Mouse (Mus musculus): ENCODE measurements around the gene Slc27a1. TPM values are rescaled to one million over a fixed set of nuclear protein-coding genes. Genes with fewer than 3 reads are reported as not detected.

The Slc27a1 gene
- polyA plus RNA-seq, 1 experiment from 2014 or later = 2.5 TPM

- peak within 1 kb of the TSS; percentile 96 for H3K4me2 ChIP-seq
- H3K4me3 ChIP-seq (replicated peaks) = peak within 1 kb of the TSS; percentile 66
- H3K4me1 ChIP-seq (replicated peaks) = peaks cover 67% of the 10 kb centered on the region
- H3K9me3 ChIP-seq (replicated peaks) = no peaks in the 10 kb centered on the region
- H3K27me3 ChIP-seq = peaks cover 50% of the 10 kb centered on the region
- ATAC-seq (ENCODE audit: low read depth) (peak; percentile 8), DNase-seq (no peak)
- 6% methylated on average over 69 of the region's 70 CpGs for WGBS (ENCODE audit: insufficient replicate concordance)
- no peaks in the 10 kb centered on the region for H3K36me3 ChIP-seq
- peak within 1 kb of the TSS; percentile 62 for H3K27ac ChIP-seq
- H3K9ac ChIP-seq = peak within 1 kb of the TSS; percentile 69
Observed at GRCm38 (mm10) chr8:71558071-71558957, 10.4 kb upstream of the Slc27a1 start, which contains the start of gene Tmem221. Gene Tmem221 (minus strand): TSS chr8:71558871.

GRCm38 (mm10) chr8:71558958-71559690, 9.6 kb upstream of the Slc27a1 start:
- peaks cover 4% of the 10 kb centered on the region; the same call in 1 of the 2 replicates for H3K9me3 ChIP-seq (replicated peaks)
- H3K4me2 ChIP-seq = peak overlapping the region; percentile 96
- ATAC-seq (ENCODE audit: low read depth) (peak; percentile 73), DNase-seq (peak; percentile 77)
- peak overlapping the region; percentile 69 for H3K9ac ChIP-seq
- H3K4me1 ChIP-seq (replicated peaks) = peaks cover 62% of the 10 kb centered on the region
- peak overlapping the region; percentile 66 for H3K4me3 ChIP-seq (replicated peaks)
- H3K27ac ChIP-seq = peak overlapping the region; percentile 62
- 2% methylated on average over 24 of the region's 24 CpGs for WGBS (ENCODE audit: insufficient replicate concordance)
- peaks cover 54% of the 10 kb centered on the region for H3K27me3 ChIP-seq
- H3K36me3 ChIP-seq = no peaks in the 10 kb centered on the region

GRCm38 (mm10) chr8:71560071-71560470, 8.6 kb upstream of the Slc27a1 start:
- Histone ChIP-seq H3K4me1 (replicated peaks) (peaks cover 52% of the 10 kb centered on the region), H3K4me3 (replicated peaks) (0 out of 2 replicates have a peak overlapping the region, but pooled peaks have one; percentile 66), H3K9me3 (replicated peaks) (peaks cover 8% of the 10 kb centered on the region; the same call in 1 of the 2 replicates), H3K36me3 (no peaks in the 10 kb centered on the region), H3K9ac (peak overlapping the region; percentile 60; the same call in 1 of the 2 replicates), H3K4me2 (peak overlapping the region; percentile 96), H3K27ac (peak overlapping the region; percentile 62), H3K27me3 (peaks cover 54% of the 10 kb centered on the region)
- DNase-seq = no peak
- ATAC-seq (ENCODE audit: low read depth) = peak; percentile 52
- 28% methylated on average over 3 of the region's 3 CpGs for WGBS (ENCODE audit: insufficient replicate concordance)

DNA sequence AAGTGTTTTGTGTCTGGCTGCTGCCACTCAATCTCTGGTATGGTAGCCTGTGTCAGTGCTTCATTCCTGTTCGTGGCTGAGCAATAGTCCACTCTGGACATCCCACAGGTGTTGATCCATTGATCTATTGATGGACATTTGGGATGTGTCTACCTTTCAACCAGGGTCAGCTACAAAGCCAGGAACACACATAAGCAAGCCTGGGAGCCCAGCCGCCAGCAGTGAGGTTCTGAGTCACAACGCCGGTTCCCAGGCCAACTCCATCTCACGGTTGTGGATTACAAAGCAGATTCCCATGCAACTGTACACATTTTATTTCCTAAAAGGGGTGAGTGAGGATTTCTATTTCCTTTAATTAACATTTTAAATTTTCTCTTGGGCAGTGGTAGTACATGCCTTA, 7.9 kb upstream of the Slc27a1 start:
- no peak overlapping the region for H3K4me2 ChIP-seq
- ATAC-seq (ENCODE audit: low read depth) (no peak), DNase-seq (no peak)
- peaks cover 48% of the 10 kb centered on the region for H3K4me1 ChIP-seq (replicated peaks)
- no peaks in the 10 kb centered on the region for H3K36me3 ChIP-seq
- no peak overlapping the region for H3K9ac ChIP-seq
- H3K27me3 ChIP-seq = peaks cover 54% of the 10 kb centered on the region
- no peak overlapping the region for H3K4me3 ChIP-seq (replicated peaks)
- no peak overlapping the region for H3K27ac ChIP-seq
- H3K9me3 ChIP-seq (replicated peaks) = peaks cover 8% of the 10 kb centered on the region; the same call in 1 of the 2 replicates
- 85% methylated on average over 5 of the region's 5 CpGs for WGBS (ENCODE audit: insufficient replicate concordance)

DNA sequence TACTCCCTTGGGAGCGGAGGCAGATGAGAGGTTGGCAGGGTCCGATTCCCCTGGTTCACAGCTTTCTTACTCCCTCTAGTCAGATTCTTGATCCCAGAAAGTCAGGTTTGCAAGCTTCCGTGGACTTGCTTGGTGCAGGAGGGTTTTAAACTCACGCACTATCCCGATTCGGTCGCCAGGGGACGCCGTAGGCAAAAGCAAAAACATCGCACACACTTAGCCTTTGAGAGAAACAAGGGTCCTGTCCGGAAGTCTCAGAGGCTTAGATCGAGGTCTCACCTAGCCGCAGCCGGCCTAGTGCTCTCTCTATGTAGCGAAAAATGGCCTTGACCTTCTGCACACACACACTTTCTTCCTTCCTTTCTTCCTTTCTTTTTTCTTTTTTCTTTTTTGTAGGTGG, 7.3 kb upstream of the Slc27a1 start:
- ATAC-seq (ENCODE audit: low read depth) (no peak), DNase-seq (no peak)
- no peak overlapping the region for H3K27ac ChIP-seq
- peaks cover 54% of the 10 kb centered on the region for H3K27me3 ChIP-seq
- H3K4me2 ChIP-seq = no peak overlapping the region; the same call in 1 of the 2 replicates
- H3K9ac ChIP-seq = no peak overlapping the region
- no peak overlapping the region for H3K4me3 ChIP-seq (replicated peaks)
- no peaks in the 10 kb centered on the region for H3K36me3 ChIP-seq
- WGBS (ENCODE audit: insufficient replicate concordance) = 4% methylated on average over 15 of the region's 15 CpGs
- H3K9me3 ChIP-seq (replicated peaks) = peaks cover 8% of the 10 kb centered on the region; the same call in 1 of the 2 replicates
- peaks cover 48% of the 10 kb centered on the region for H3K4me1 ChIP-seq (replicated peaks)

GRCm38 (mm10) chr8:71562751-71563150, 5.9 kb upstream of the Slc27a1 start:
- Histone ChIP-seq H3K27me3 (peaks cover 46% of the 10 kb centered on the region), H3K9ac (0 out of 2 replicates have a peak overlapping the region, but pooled peaks have one; percentile 33)
- 1% methylated on average over 33 of the region's 33 CpGs for WGBS (ENCODE audit: insufficient replicate concordance)

DNA sequence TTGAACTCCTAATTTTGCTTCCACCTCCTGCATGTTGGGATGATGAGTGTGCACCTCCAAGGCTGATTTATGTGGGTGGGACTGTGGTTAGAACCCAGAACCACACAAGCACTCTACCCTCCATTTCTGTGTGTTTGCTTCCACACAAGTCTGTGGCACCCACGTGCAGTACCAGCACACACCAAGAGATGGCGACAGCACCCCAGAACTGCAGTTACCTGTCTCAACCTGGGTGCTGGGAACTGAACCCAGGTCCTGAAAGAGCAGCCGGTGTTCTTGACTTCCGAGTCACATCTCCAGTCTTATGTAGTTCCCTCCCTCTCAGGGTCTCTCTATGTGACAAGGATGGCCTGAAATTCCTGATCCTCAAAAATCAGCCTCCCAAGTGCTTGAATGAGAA, 4.7 kb upstream of the Slc27a1 start:
- 74% methylated on average over 4 of the region's 4 CpGs for WGBS (ENCODE audit: insufficient replicate concordance)
- Histone ChIP-seq H3K27me3 (peaks cover 46% of the 10 kb centered on the region), H3K4me3 (replicated peaks) (no peak overlapping the region)

More at GRCm38 (mm10) chr8:71562751-71563150, 5.9 kb upstream of the Slc27a1 start:
- H3K4me2 ChIP-seq = peak overlapping the region; percentile 60
- peaks cover 48% of the 10 kb centered on the region for H3K4me1 ChIP-seq (replicated peaks)
- H3K36me3 ChIP-seq = no peaks in the 10 kb centered on the region
- peak; percentile 54 for DNase-seq
- no peak for ATAC-seq (ENCODE audit: low read depth)
- peak overlapping the region; percentile 25; the same call in 1 of the 2 replicates for H3K4me3 ChIP-seq (replicated peaks)
- H3K9me3 ChIP-seq (replicated peaks) = peaks cover 8% of the 10 kb centered on the region; the same call in 1 of the 2 replicates
- H3K27ac ChIP-seq = no peak overlapping the region

DNA sequence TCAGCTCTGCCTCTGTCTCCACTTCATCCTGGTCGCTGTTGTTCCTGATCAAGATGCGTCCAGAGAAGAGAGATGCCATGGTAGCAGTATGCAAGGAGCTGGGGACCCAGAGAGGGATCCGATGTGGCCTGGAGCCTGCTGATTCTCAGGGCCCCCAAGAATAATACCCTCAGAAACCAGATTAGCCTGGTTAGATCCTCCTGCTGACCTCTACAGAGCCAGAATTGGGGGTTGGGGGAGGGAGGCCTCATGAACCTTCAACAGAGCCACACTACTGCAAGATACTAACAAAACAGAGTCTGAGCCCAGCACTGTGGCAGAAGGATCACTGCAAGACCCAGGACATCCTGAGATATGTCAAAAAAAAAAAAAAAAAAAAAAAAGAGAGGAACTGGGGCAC, 2.2 kb upstream of the Slc27a1 start, which contains the start of gene Nxnl1:
Gene Nxnl1, minus strand, starts transcription at position 101 of the 400 bp plus-strand sequence.
- H3K4me1 ChIP-seq (replicated peaks) = peaks cover 40% of the 10 kb centered on the region
- WGBS (ENCODE audit: insufficient replicate concordance) = 66% methylated on average over 3 of the region's 3 CpGs

More for the DNA sequence above, 4.7 kb upstream of the Slc27a1 start:
- no peak for DNase-seq
- Histone ChIP-seq H3K4me2 (no peak overlapping the region), H3K36me3 (no peaks in the 10 kb centered on the region), H3K4me1 (replicated peaks) (peaks cover 42% of the 10 kb centered on the region), H3K27ac (no peak overlapping the region), H3K9me3 (replicated peaks) (peaks cover 8% of the 10 kb centered on the region; the same call in 1 of the 2 replicates), H3K9ac (no peak overlapping the region)
- no peak for ATAC-seq (ENCODE audit: low read depth)

GRCm38 (mm10) chr8:71567587-71567986, 1.1 kb upstream of the Slc27a1 start:
- peaks cover 56% of the 10 kb centered on the region for H3K27me3 ChIP-seq
- no peak overlapping the region for H3K27ac ChIP-seq

More for the DNA sequence above, 2.2 kb upstream of the Slc27a1 start, which contains the start of gene Nxnl1:
- no peak within 1 kb of the TSS for H3K4me3 ChIP-seq (replicated peaks)
- no peak within 1 kb of the TSS for H3K27ac ChIP-seq
- ATAC-seq (ENCODE audit: low read depth) (no peak), DNase-seq (no peak)
- H3K36me3 ChIP-seq = no peaks in the 10 kb centered on the region
- no peak within 1 kb of the TSS for H3K9ac ChIP-seq
- H3K27me3 ChIP-seq = peaks cover 61% of the 10 kb centered on the region
- H3K4me2 ChIP-seq = no peak within 1 kb of the TSS
- peaks cover 8% of the 10 kb centered on the region; the same call in 1 of the 2 replicates for H3K9me3 ChIP-seq (replicated peaks)

DNA sequence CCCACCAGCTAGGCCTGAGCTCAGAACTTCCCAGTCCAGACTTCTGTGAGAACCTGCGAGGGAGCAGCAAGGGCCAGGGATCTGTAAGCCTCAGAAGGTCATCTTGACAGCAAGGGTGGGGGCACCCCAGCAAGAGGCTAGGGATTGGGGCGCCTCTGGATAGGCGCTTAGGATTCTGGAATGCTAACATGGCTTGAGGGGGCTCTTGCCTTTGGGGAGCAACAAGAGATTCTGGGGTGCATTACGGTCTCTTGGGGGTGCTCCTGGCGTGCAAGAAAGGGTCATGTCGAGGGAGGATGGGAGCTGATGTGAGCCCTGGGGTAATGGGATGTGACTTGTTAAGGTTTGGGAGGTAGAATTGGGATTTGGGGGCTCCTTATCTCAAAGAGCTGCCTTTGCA, 259 bp downstream of the Slc27a1 start:
- peaks cover 26% of the 10 kb centered on the region for H3K4me1 ChIP-seq (replicated peaks)
- WGBS (ENCODE audit: insufficient replicate concordance) = 53% methylated on average over 6 of the region's 6 CpGs
- H3K4me2 ChIP-seq = peak overlapping the region; percentile 81
- ATAC-seq (ENCODE audit: low read depth) (no peak), DNase-seq (no peak)
- peak overlapping the region; percentile 59; the same call in 1 of the 2 replicates for H3K4me3 ChIP-seq (replicated peaks)
- H3K27me3 ChIP-seq = peaks cover 45% of the 10 kb centered on the region
- H3K9me3 ChIP-seq (replicated peaks) = peaks cover 7% of the 10 kb centered on the region; the same call in 1 of the 2 replicates
- H3K27ac ChIP-seq = no peak overlapping the region
- no peaks in the 10 kb centered on the region for H3K36me3 ChIP-seq
- no peak overlapping the region for H3K9ac ChIP-seq

More at GRCm38 (mm10) chr8:71567587-71567986, 1.1 kb upstream of the Slc27a1 start:
- Histone ChIP-seq H3K4me1 (replicated peaks) (peaks cover 31% of the 10 kb centered on the region), H3K9me3 (replicated peaks) (peaks cover 8% of the 10 kb centered on the region; the same call in 1 of the 2 replicates), H3K4me3 (replicated peaks) (no peak overlapping the region), H3K9ac (no peak overlapping the region), H3K36me3 (no peaks in the 10 kb centered on the region), H3K4me2 (no peak overlapping the region)
- DNase-seq (no peak), ATAC-seq (ENCODE audit: low read depth) (no peak)
- 56% methylated on average over 7 of the region's 7 CpGs for WGBS (ENCODE audit: insufficient replicate concordance)
